Mouse (Mus musculus) hindlimb bud, embryonic 11.5 days (tissue): ENCODE data around the gene Gstp2.

ENCODE experiments used
- DNase-seq: peaks from one replicate; pipeline ENCODE4 v3.0.0-alpha.2; 2012; ENCODE audit warnings: low read depth, low spot score; ENCODE audit errors: extremely low spot score

Gstp2 gene

DNA sequence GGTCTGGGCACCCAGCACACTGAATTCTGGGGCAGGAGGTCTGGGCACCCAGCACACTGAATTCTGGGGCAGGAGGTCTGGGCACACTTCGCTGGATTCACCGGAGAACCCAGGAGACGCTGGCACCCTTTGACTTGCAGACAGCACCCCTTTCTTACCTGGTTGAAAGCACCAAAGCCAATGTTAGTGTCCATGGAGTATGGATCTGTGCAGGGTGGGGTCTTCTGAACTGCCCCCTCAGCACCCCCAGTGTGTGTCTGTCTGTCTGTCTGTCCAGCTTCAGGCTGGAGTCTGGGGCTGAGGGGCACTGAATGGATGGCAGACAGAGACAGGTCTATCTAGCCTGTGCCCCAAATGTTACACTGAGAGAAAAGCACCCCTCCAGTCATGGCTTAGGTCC, 54.3 kb downstream of the Gstp2 start:
- no peak for DNase-seq

DNA sequence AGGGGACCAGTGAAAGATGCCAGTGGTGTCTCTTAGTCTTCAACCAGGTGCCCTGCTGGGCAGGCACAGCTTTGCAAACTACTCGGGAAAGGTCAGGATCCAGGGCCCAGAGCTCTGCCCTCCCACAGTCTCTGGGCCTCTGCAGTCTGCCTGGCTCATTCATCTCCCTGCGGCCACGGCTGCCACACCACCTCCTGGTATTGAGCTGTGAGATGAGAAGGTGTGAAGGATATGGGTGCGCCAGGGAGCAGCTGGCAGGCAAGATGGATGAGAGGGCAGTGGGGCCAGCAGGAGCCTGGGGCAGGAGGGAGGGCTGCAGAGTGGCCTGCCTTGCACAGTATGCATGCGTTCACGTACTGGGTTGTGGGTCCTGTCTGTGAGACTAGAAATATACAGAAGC, 55.0 kb downstream of the Gstp2 start:
- DNase-seq: no peak
